Comparison of ENCODE assay signal across 15 mouse cellular contexts in genomic region chr17:31144040-31145037, GRCm38 (mm10). TPM values are rescaled to one million over a fixed set of nuclear protein-coding genes. Genes with fewer than 3 reads are reported as not detected.
DNase-seq lines count a peak whose midpoint lies in the region; ATAC-seq and TF ChIP-seq lines count a peak whose summit lies in the region.
"Had no signal": no experiment of that assay in that cellular context is flagged by ENCODE, and none has a peak within 500 bp of the region (broad histone marks: within the 10 kb centered on the region; RNA-seq: fewer than 3 reads in every experiment).

Gene Tff2, minus strand, starts transcription at chr17:31144282.

- no peak within 1 kb of the TSS for H3K4me2 ChIP-seq in lung, embryonic 15.5 days
- peak within 1 kb of the TSS; percentile 29 for H3K4me2 ChIP-seq in stomach, postnatal 0 days (replicated peaks; ENCODE audit: low read depth)
- H3K4me2 ChIP-seq: midbrain, embryonic 13.5 days; neural tube, embryonic 13.5 days had no signal

- no peaks in the 10 kb centered on the region for H3K4me1 ChIP-seq in spleen, adult 2 months (ENCODE audit: control insufficient read depth, insufficient read depth, insufficient read length)
- H3K4me1 ChIP-seq in lung, embryonic 15.5 days: no peaks in the 10 kb centered on the region
- H3K4me1 ChIP-seq in stomach, postnatal 0 days (replicated peaks; ENCODE audit: control insufficient read depth, insufficient read depth): 0 out of 2 replicates have a peak, but pooled peaks cover 2% of the 10 kb centered on the region
- H3K4me1 ChIP-seq: midbrain, embryonic 13.5 days had no signal

- peak; percentile 77; the same call in 1 of the 2 replicates for ATAC-seq in lung, embryonic 15.5 days (ENCODE audit: borderline replicate concordance, extremely low read depth, low FRiP score, low TSS enrichment)
- ATAC-seq in stomach, postnatal 0 days (ENCODE audit: low FRiP score, low TSS enrichment): peak; percentile 83
- ATAC-seq in frontal cortex, adult (ENCODE audit: low TSS enrichment): no peak
- ATAC-seq: forebrain, postnatal 0 days; hindbrain, embryonic 16.5 days; midbrain, embryonic 13.5 days had no signal

- H3K27ac ChIP-seq in spleen, adult 2 months (ENCODE audit: insufficient read depth, low read length): no peak within 1 kb of the TSS
- H3K27ac ChIP-seq in lung, embryonic 15.5 days: no peak within 1 kb of the TSS
- peak within 1 kb of the TSS; percentile 56; the same call in 1 of the 2 replicates for H3K27ac ChIP-seq in stomach, postnatal 0 days (replicated peaks)
- H3K27ac ChIP-seq: layer of hippocampus, adult 2 months; liver, embryonic 14.5 days; midbrain, embryonic 13.5 days; neural tube, embryonic 13.5 days had no signal

- no peaks in the 10 kb centered on the region for H3K9me3 ChIP-seq in lung, embryonic 15.5 days
- no peaks in the 10 kb centered on the region for H3K9me3 ChIP-seq in stomach, postnatal 0 days (ENCODE audit: control insufficient read depth, low read length)
- H3K9me3 ChIP-seq: midbrain, embryonic 13.5 days had no signal

- WGBS in spleen, adult 2 months: 81% methylated on average over 15 of the region's 15 CpGs
- WGBS in lung, embryonic 15.5 days: 52% methylated on average over 15 of the region's 15 CpGs
- 40% methylated on average over 15 of the region's 15 CpGs for WGBS in stomach, postnatal 0 days

- DNase-seq in kidney, postnatal 10 days: peak; percentile 67
- DNase-seq in kidney, adult 9 months: no peak
- no peak for DNase-seq in spleen, adult 2 months (ENCODE audit: low read depth in 1 of 2, low spot score in 2 of 2)
- DNase-seq in spleen, postnatal 14 days (ENCODE audit: low spot score in 2 of 2): no peak
- DNase-seq in stomach, postnatal 0 days (ENCODE audit: low spot score): peak; percentile 88
- no peak for DNase-seq in cerebellum, adult 11 months
- DNase-seq: forebrain, postnatal 0 days; heart, postnatal 10 days had no signal

- no peaks in the 10 kb centered on the region for H3K27me3 ChIP-seq in spleen, adult 2 months (ENCODE audit: control insufficient read depth, insufficient read depth, low read length)
- H3K27me3 ChIP-seq in lung, embryonic 15.5 days: no peaks in the 10 kb centered on the region
- H3K27me3 ChIP-seq in stomach, postnatal 0 days (ENCODE audit: control insufficient read depth, insufficient read depth, low read length): no peaks in the 10 kb centered on the region
- H3K27me3 ChIP-seq: midbrain, embryonic 13.5 days; neural tube, embryonic 13.5 days had no signal

- TF ChIP-seq POLR2A in spleen, adult 2 months (IDR thresholded peaks at IDR 0.05; ENCODE audit: low read depth, low read length): no peak

- no peak within 1 kb of the TSS for H3K9ac ChIP-seq in lung, embryonic 15.5 days
- no peak within 1 kb of the TSS; the same call in none of the 2 replicates for H3K9ac ChIP-seq in stomach, postnatal 0 days (ENCODE audit: low read length)
- H3K9ac ChIP-seq: forebrain, postnatal 0 days; liver, embryonic 14.5 days; midbrain, embryonic 13.5 days; neural tube, embryonic 13.5 days had no signal

- H3K4me3 ChIP-seq in spleen, adult 2 months (ENCODE audit: extremely low read depth, insufficient read depth, insufficient read length): no peak within 1 kb of the TSS
- H3K4me3 ChIP-seq in lung, embryonic 15.5 days: no peak within 1 kb of the TSS
- no peak within 1 kb of the TSS for H3K4me3 ChIP-seq in stomach, postnatal 0 days (ENCODE audit: low read depth, low read length)
- H3K4me3 ChIP-seq: layer of hippocampus, adult 2 months; midbrain, embryonic 13.5 days; neural tube, embryonic 13.5 days had no signal

- no peaks in the 10 kb centered on the region for H3K36me3 ChIP-seq in spleen, adult 2 months (ENCODE audit: control insufficient read depth, insufficient read depth, low read length)
- no peaks in the 10 kb centered on the region for H3K36me3 ChIP-seq in lung, embryonic 15.5 days
- no peaks in the 10 kb centered on the region for H3K36me3 ChIP-seq in stomach, postnatal 0 days (ENCODE audit: control insufficient read depth, insufficient read depth, low read length)
- H3K36me3 ChIP-seq: midbrain, embryonic 13.5 days; neural tube, embryonic 13.5 days had no signal

- TF ChIP-seq CTCF in spleen, adult 2 months (IDR thresholded peaks at IDR 0.05; ENCODE audit: extremely low read depth, insufficient read depth, insufficient read length, insufficient replicate concordance): no peak
- 0 out of 2 replicates have a peak, but pooled peaks have one; percentile 18 for TF ChIP-seq CTCF in stomach, postnatal 0 days (IDR thresholded peaks at IDR 0.05; ENCODE audit: low read depth)

- TF ChIP-seq EP300 in stomach, postnatal 0 days (optimal IDR thresholded peaks at IDR 0.05): no peak

RNA-seq across cellular contexts. Expression of gene Tff2, which starts in this region (rescaled TPM):
- 214 and 330 TPM in 2 replicates for polyA plus RNA-seq in spleen, adult 2 months (2012; rRNA removed)
- polyA plus RNA-seq in lung, embryonic 15.5 days (2015; fragmentation: Nextera tagmentation; extraction: Ambion mirVana): 0.40 TPM in 1 of 2 replicates, not detected in the other
- polyA plus RNA-seq in stomach, postnatal 0 days (2015; fragmentation: Nextera tagmentation; extraction: Ambion mirVana): 866 and 948 TPM in 2 replicates
- polyA plus RNA-seq: forebrain, postnatal 0 days; hindbrain, embryonic 16.5 days; liver, embryonic 14.5 days; midbrain, embryonic 13.5 days; neural tube, embryonic 13.5 days had no signal

Comparison
In these comparisons a context has a peak if more than half of its experiments do, and no peak if none do; other contexts are left out.
1. RNA of gene Tff2 (polyA plus RNA-seq): 866 to 948 TPM in stomach, postnatal 0 days and 214 to 330 TPM in spleen, adult 2 months; 0.40 TPM in lung, embryonic 15.5 days; every median in the first group is over 100 times any median in the second.
2. DNase-seq: peak in kidney, postnatal 10 days (single experiment) and stomach, postnatal 0 days (single experiment); none in kidney, adult 9 months (single experiment), spleen, adult 2 months (0 of 2), spleen, postnatal 14 days (0 of 2) and cerebellum, adult 11 months (single experiment).
3. Peak in ATAC-seq in lung, embryonic 15.5 days; RNA of the gene not detected or under 1 TPM.